Mouse (Mus musculus): Measurements from ENCODE around the gene Nipa1. TPM values are rescaled to one million over a fixed set of nuclear protein-coding genes. Genes with fewer than 3 reads are reported as not detected.

Gene Nipa1
- polyA plus RNA-seq (2014; fragmentation: Nextera tagmentation; extraction: Ambion mirVana), result 7.4 and 8.3 TPM in 2 replicates

- H3K4me1 ChIP-seq (ENCODE audit: control insufficient read depth, insufficient read depth, low read length), result no peaks in the 10 kb centered on the region
- 54% methylated on average over 3 of the region's 3 CpGs for WGBS
- no peaks in the 10 kb centered on the region for H3K27me3 ChIP-seq (ENCODE audit: control insufficient read depth, insufficient read depth, low read length)
- H3K9me3 ChIP-seq (replicated peaks; ENCODE audit: control insufficient read depth, low read length), result no peaks in the 10 kb centered on the region
- H3K4me3 ChIP-seq (ENCODE audit: low read depth, low read length), result peak within 1 kb of the TSS; percentile 70
- peak within 1 kb of the TSS; percentile 74 for H3K4me2 ChIP-seq (ENCODE audit: low read depth, low read length)
- DNase-seq (ENCODE audit: low spot score), result no peak
- ATAC-seq (replicated peaks; ENCODE audit: insufficient number of reproducible peaks, low FRiP score, low TSS enrichment, low read depth), result no peak
- H3K9ac ChIP-seq (replicated peaks; ENCODE audit: low read length), result peak within 1 kb of the TSS; percentile 77
- H3K27ac ChIP-seq (replicated peaks; ENCODE audit: low read depth, low read length), result no peak within 1 kb of the TSS
- H3K36me3 ChIP-seq (replicated peaks; ENCODE audit: control insufficient read depth, insufficient read depth, low read depth, low read length), result no peaks in the 10 kb centered on the region
These were observed at the start of gene Nipa1 for GRCm38 (mm10) chr7:56019930-56020253. Gene Nipa1, minus strand, starts transcription at chr7:56019954.

GRCm38 (mm10) chr7:56066634-56067033 lies 46.9 kb upstream of the Nipa1 start:
- Histone ChIP-seq H3K9ac (replicated peaks; ENCODE audit: low read length) (no peak overlapping the region), H3K27me3 (ENCODE audit: control insufficient read depth, insufficient read depth, low read length) (no peaks in the 10 kb centered on the region), H3K27ac (replicated peaks; ENCODE audit: low read depth, low read length) (no peak overlapping the region), H3K4me3 (ENCODE audit: low read depth, low read length) (no peak overlapping the region), H3K4me2 (ENCODE audit: low read depth, low read length) (no peak overlapping the region), H3K36me3 (replicated peaks; ENCODE audit: control insufficient read depth, insufficient read depth, low read depth, low read length) (no peaks in the 10 kb centered on the region), H3K9me3 (replicated peaks; ENCODE audit: control insufficient read depth, low read length) (no peaks in the 10 kb centered on the region), H3K4me1 (ENCODE audit: control insufficient read depth, insufficient read depth, low read length) (no peaks in the 10 kb centered on the region)
- ATAC-seq (replicated peaks; ENCODE audit: insufficient number of reproducible peaks, low FRiP score, low TSS enrichment, low read depth) (no peak), DNase-seq (ENCODE audit: low spot score) (no peak)
- 97% methylated on average over 1 of the region's 1 CpGs for WGBS

- Histone ChIP-seq H3K9me3 (replicated peaks; ENCODE audit: control insufficient read depth, low read length) (no peaks in the 10 kb centered on the region), H3K36me3 (replicated peaks; ENCODE audit: control insufficient read depth, insufficient read depth, low read depth, low read length) (no peaks in the 10 kb centered on the region), H3K27me3 (ENCODE audit: control insufficient read depth, insufficient read depth, low read length) (no peaks in the 10 kb centered on the region), H3K4me3 (ENCODE audit: low read depth, low read length) (no peak overlapping the region), H3K27ac (replicated peaks; ENCODE audit: low read depth, low read length) (no peak overlapping the region), H3K9ac (replicated peaks; ENCODE audit: low read length) (no peak overlapping the region), H3K4me1 (ENCODE audit: control insufficient read depth, insufficient read depth, low read length) (no peaks in the 10 kb centered on the region), H3K4me2 (ENCODE audit: low read depth, low read length) (no peak overlapping the region)
- DNase-seq (ENCODE audit: low spot score) (no peak), ATAC-seq (replicated peaks; ENCODE audit: insufficient number of reproducible peaks, low FRiP score, low TSS enrichment, low read depth) (no peak)
- WGBS, result 94% methylated on average over 2 of the region's 2 CpGs
These were observed 46.4 kb upstream of the Nipa1 start for GRCm38 (mm10) chr7:56066136-56066535.

- Histone ChIP-seq H3K9me3 (replicated peaks; ENCODE audit: control insufficient read depth, low read length) (no peaks in the 10 kb centered on the region), H3K4me1 (ENCODE audit: control insufficient read depth, insufficient read depth, low read length) (no peaks in the 10 kb centered on the region), H3K36me3 (replicated peaks; ENCODE audit: control insufficient read depth, insufficient read depth, low read depth, low read length) (no peaks in the 10 kb centered on the region), H3K4me3 (ENCODE audit: low read depth, low read length) (no peak overlapping the region), H3K4me2 (ENCODE audit: low read depth, low read length) (no peak overlapping the region), H3K27me3 (ENCODE audit: control insufficient read depth, insufficient read depth, low read length) (no peaks in the 10 kb centered on the region), H3K9ac (replicated peaks; ENCODE audit: low read length) (no peak overlapping the region), H3K27ac (replicated peaks; ENCODE audit: low read depth, low read length) (no peak overlapping the region)
- 93% methylated on average over 1 of the region's 1 CpGs for WGBS
- DNase-seq (ENCODE audit: low spot score), result no peak
- ATAC-seq (replicated peaks; ENCODE audit: insufficient number of reproducible peaks, low FRiP score, low TSS enrichment, low read depth), result no peak
These were observed 45.1 kb upstream of the Nipa1 start for GRCm38 (mm10) chr7:56064876-56065275.

GRCm38 (mm10) chr7:56055338-56055737 lies 35.6 kb upstream of the Nipa1 start:
- Histone ChIP-seq H3K27me3 (ENCODE audit: control insufficient read depth, insufficient read depth, low read length) (no peaks in the 10 kb centered on the region), H3K4me1 (ENCODE audit: control insufficient read depth, insufficient read depth, low read length) (no peaks in the 10 kb centered on the region), H3K36me3 (replicated peaks; ENCODE audit: control insufficient read depth, insufficient read depth, low read depth, low read length) (no peaks in the 10 kb centered on the region; the same call in 1 of the 2 replicates), H3K9me3 (replicated peaks; ENCODE audit: control insufficient read depth, low read length) (no peaks in the 10 kb centered on the region), H3K4me3 (ENCODE audit: low read depth, low read length) (no peak overlapping the region), H3K9ac (replicated peaks; ENCODE audit: low read length) (no peak overlapping the region), H3K4me2 (ENCODE audit: low read depth, low read length) (no peak overlapping the region), H3K27ac (replicated peaks; ENCODE audit: low read depth, low read length) (no peak overlapping the region)
- 88% methylated on average over 3 of the region's 3 CpGs for WGBS
- DNase-seq (ENCODE audit: low spot score) (no peak), ATAC-seq (replicated peaks; ENCODE audit: insufficient number of reproducible peaks, low FRiP score, low TSS enrichment, low read depth) (no peak)

- Histone ChIP-seq H3K4me1 (ENCODE audit: control insufficient read depth, insufficient read depth, low read length) (no peaks in the 10 kb centered on the region), H3K4me3 (ENCODE audit: low read depth, low read length) (no peak overlapping the region), H3K36me3 (replicated peaks; ENCODE audit: control insufficient read depth, insufficient read depth, low read depth, low read length) (no peaks in the 10 kb centered on the region; the same call in 1 of the 2 replicates), H3K27me3 (ENCODE audit: control insufficient read depth, insufficient read depth, low read length) (no peaks in the 10 kb centered on the region), H3K27ac (replicated peaks; ENCODE audit: low read depth, low read length) (no peak overlapping the region), H3K9me3 (replicated peaks; ENCODE audit: control insufficient read depth, low read length) (no peaks in the 10 kb centered on the region), H3K4me2 (ENCODE audit: low read depth, low read length) (no peak overlapping the region), H3K9ac (replicated peaks; ENCODE audit: low read length) (no peak overlapping the region)
- ATAC-seq (replicated peaks; ENCODE audit: insufficient number of reproducible peaks, low FRiP score, low TSS enrichment, low read depth) (no peak), DNase-seq (ENCODE audit: low spot score) (no peak)
These were observed 33.2 kb upstream of the Nipa1 start for GRCm38 (mm10) chr7:56052996-56053395.

GRCm38 (mm10) chr7:56050487-56050911 lies 30.7 kb upstream of the Nipa1 start:
- Histone ChIP-seq H3K4me2 (ENCODE audit: low read depth, low read length) (peak overlapping the region; percentile 46), H3K4me1 (ENCODE audit: control insufficient read depth, insufficient read depth, low read length) (no peaks in the 10 kb centered on the region), H3K27ac (replicated peaks; ENCODE audit: low read depth, low read length) (peak overlapping the region; percentile 74), H3K27me3 (ENCODE audit: control insufficient read depth, insufficient read depth, low read length) (no peaks in the 10 kb centered on the region), H3K36me3 (replicated peaks; ENCODE audit: control insufficient read depth, insufficient read depth, low read depth, low read length) (no peaks in the 10 kb centered on the region; the same call in 1 of the 2 replicates), H3K9ac (replicated peaks; ENCODE audit: low read length) (peak overlapping the region; percentile 74), H3K4me3 (ENCODE audit: low read depth, low read length) (peak overlapping the region; percentile 74), H3K9me3 (replicated peaks; ENCODE audit: control insufficient read depth, low read length) (no peaks in the 10 kb centered on the region)
- peak; percentile 41 for DNase-seq (ENCODE audit: low spot score)
- WGBS, result under 1% methylated on average over 18 of the region's 18 CpGs
- peak; percentile 54 for ATAC-seq (replicated peaks; ENCODE audit: insufficient number of reproducible peaks, low FRiP score, low TSS enrichment, low read depth)

- Histone ChIP-seq H3K27me3 (ENCODE audit: control insufficient read depth, insufficient read depth, low read length) (no peaks in the 10 kb centered on the region), H3K4me2 (ENCODE audit: low read depth, low read length) (peak within 1 kb of the TSS; percentile 46), H3K9ac (replicated peaks; ENCODE audit: low read length) (peak within 1 kb of the TSS; percentile 74), H3K9me3 (replicated peaks; ENCODE audit: control insufficient read depth, low read length) (no peaks in the 10 kb centered on the region), H3K36me3 (replicated peaks; ENCODE audit: control insufficient read depth, insufficient read depth, low read depth, low read length) (no peaks in the 10 kb centered on the region; the same call in 1 of the 2 replicates), H3K27ac (replicated peaks; ENCODE audit: low read depth, low read length) (peak within 1 kb of the TSS; percentile 74), H3K4me3 (ENCODE audit: low read depth, low read length) (peak within 1 kb of the TSS; percentile 74), H3K4me1 (ENCODE audit: control insufficient read depth, insufficient read depth, low read length) (no peaks in the 10 kb centered on the region)
- DNase-seq (ENCODE audit: low spot score) (peak; percentile 100), ATAC-seq (replicated peaks; ENCODE audit: insufficient number of reproducible peaks, low FRiP score, low TSS enrichment, low read depth) (peak; percentile 100)
- 0% methylated on average over 47 of the region's 47 CpGs for WGBS
These were observed 30.1 kb upstream of the Nipa1 start, which contains the start of gene Herc2 for GRCm38 (mm10) chr7:56049831-56050321. Gene Herc2, plus strand, starts transcription at chr7:56050196.
